Mouse (Mus musculus): Measurements from ENCODE around the gene Sgo2a.
"Not testable (repeated sequence)": the region's sequence is repeated elsewhere in the genome, so short reads cannot be mapped to it uniquely, and the experiment has no call there.

Sgo2a gene

DNA sequence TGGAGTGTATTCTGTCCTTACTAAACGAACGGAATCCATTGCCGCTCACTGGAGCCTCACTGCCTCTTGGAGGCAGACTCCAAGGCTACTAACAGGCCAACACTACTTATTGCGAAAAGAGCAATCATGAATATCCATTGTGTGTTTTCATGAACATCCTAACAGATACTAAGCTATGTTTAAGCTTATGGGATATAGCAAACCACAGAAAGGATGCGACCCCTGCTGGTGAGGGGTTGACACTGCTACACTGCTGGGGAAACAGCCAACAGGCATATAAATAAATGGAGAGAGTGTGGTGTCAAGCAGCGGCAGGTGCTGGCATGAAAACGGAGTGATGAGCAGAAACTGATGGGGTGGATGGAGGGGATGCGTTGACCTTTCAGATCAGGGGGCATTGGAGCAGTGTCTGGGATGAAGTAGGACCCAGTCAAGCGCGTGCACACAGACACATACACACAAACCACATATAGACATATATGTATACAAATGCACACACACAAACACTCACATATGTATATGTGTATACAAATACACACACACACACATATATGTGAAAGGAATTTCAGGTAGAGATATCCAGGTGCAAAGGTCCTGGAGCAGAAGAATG, 35.5 kb downstream of the Sgo2a start:
- peak; percentile 25 for DNase-seq

DNA sequence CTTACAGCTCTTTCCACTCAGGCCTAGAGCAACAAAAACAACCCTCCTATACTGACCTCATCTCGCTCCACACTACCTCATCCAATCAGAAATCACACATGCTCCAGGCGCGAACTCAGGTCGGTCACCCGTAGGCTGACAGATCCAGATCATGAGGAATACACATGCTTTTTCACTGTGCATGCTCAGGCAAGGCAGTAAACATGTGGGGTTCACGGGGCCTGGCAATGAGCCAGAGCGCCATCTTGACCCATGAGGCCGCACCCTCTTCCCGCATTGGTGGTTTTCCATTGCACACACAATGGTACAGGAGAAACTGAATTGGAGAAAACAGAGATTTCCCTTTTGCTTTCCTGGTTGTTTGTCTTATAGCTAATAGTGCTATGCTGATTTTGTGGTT, 41.5 kb downstream of the Sgo2a start:
- DNase-seq: not testable (repeated sequence)

DNA sequence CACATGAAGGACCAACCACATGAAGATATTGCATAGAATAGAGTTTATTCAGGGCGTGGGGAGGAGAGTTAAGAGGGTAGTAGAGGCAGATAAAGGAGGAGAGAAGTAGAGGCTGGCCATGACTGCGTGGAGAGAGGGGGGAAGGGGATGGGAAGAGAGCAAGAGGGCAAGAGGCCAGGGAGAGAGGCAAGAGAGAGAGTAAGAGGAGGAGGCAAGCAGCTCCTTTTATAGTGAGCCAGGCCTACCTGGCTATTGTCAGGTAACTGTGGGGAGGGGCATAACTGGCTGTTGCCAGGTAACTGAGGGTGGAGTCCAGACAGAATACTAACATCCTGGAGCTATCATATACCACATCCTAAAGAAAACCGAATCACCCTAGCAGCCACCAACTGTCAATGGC, 49.3 kb downstream of the Sgo2a start:
- DNase-seq: no peak

DNA sequence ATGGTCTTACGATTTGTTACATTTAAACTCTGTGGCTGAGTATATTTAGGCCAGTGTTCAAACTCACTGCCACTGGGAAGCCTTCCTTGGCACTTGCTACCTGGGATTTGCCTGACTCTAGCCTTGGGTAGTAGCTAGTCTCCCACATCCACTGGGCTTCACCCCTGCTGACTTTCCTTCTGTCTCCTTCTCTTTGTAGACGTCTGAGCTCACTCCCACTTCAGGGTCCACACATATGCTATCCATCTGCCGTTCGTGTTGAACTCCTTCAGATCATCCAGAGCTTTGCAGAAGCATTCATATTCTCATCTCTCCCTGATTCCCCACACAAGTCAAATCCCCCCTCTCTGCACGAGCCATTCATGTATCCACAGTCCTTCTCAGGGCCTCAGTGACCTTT, 49.8 kb downstream of the Sgo2a start:
- no peak for DNase-seq

DNA sequence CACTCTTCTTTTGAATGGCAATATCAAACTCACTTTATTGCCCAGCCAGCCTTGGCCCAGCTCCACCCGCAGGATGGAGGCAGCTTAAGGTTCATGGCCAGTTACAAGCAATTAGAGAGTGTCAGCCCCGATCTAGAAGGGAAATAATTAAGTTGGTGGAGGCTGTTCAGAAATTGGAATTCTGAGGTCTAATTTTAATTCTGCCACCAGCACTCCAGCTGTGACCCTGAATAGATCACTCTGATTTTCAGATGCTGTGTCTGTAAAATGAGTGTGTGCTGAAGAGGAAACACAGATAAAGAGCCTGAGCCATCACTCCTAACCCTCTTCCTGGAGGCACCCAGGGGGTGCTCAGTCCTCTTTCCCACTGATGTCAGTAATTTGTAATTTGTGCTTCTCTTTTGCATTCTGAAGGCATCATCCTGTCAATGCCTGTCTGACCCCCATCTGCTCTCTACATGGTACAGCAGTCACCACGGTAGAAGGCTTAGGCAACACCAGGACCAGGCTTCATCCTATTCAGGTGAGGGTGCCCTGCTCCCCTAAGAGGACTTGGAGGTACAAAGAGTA, 51.0 kb downstream of the Sgo2a start:
- no peak for DNase-seq

DNA sequence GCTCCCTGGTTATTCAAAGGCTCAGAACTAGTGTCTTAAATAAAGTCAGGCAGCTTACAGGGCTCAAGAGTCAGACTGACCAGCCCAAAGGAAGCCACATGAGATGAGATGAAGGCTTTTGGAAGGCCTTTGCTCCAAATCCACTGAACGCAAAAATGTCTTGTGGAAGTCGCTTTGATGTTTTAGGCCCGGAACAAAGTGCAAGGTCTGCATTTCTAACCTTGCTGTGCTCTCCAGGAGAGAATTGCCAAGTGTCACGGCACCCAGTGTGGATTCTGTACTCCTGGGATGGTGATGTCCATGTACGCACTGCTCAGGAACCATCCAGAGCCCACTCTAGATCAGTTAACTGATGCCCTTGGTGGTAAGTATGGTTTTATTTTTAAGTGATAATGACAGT, 53.4 kb downstream of the Sgo2a start:
- no peak for DNase-seq

DNA sequence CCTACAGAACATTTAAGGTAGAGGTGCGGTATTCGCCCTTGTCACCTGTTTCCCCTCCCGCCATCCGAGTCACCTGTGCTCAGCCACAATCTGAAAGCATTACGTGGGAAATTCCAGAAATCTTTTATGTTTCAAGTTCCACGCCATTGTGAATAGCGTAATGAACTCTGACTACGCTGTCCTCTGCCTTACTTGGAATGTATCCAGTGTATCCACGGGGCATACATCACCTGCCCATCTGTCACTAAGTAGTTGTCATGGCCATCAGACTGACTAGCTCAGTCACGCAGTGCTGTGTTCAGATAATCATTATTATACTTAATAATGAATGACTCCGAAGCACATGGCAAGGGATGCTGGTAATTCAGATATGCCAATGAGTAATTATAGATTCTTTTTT, 59.8 kb downstream of the Sgo2a start:
- DNase-seq: no peak

DNA sequence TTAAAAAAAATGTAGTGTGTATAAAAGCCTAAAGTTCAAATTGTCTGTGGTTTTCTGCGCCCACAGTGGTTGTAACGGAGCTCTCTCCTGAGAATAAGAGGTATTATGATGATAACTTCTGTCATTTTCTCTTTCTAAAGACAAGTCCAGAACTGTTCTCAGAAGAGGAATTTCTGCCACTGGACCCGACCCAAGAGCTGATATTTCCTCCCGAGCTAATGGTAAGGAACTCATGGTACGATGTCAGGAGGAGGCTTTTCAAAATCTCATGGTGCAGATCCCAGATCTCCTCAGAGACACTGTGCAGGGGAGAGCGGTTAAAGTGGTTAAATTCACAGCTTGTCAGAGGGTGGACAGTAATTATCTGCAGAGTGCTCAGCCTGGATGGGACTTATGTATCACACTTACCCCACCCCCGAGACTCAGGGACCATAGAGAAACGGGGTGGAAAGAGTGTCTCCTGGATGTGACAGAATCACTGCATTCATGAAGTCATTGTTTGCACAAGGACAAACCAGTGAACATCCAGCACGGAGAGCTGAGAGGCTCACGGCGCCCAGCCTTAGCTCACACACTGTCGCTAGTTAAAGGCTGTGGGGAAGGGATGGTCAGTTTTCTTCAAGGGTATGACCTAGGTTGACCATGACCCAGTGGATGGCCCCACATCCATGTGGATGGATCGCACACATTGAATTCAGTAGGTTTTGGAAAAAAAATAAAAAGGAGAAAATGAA, 60.5 kb downstream of the Sgo2a start:
- DNase-seq: no peak

DNA sequence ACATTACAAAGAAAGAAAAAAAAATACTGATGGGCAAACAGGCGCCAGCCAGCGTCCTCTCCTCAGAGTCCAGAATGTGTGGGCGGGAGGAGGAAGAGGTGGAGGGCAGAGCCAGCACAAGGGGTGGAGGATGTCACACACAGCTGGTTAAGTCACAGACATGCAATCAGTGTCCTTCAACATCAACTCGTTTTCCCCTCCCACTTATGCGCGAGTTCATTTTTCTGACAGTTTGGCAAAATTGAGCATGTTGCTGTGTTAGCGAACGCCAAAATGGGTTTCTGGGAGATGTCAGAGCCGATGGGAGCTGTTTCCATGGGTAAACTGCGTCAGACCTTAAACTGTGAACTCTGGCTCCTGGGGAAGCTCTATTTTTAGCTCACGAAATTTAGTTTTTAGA, 61.2 kb downstream of the Sgo2a start:
- no peak for DNase-seq

DNA sequence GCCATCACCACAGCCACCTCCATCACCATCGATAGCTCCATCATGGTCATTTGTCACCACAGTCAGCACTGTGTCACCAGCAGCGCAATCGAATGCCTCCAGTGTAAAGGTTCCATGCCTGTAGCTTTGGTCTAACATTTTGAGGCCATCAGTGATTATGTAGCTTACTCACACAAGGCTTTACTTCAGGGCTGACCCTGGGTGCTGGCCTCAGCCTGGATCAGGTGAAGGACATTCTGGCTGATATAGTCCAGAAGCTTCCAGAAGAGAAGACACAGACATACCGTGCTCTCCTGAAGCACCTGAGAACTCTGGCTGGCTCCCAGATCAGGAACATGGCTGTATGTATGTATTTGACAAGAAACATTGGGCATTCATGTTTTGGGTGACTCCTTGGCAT, 63.1 kb downstream of the Sgo2a start:
- DNase-seq: no peak

DNA sequence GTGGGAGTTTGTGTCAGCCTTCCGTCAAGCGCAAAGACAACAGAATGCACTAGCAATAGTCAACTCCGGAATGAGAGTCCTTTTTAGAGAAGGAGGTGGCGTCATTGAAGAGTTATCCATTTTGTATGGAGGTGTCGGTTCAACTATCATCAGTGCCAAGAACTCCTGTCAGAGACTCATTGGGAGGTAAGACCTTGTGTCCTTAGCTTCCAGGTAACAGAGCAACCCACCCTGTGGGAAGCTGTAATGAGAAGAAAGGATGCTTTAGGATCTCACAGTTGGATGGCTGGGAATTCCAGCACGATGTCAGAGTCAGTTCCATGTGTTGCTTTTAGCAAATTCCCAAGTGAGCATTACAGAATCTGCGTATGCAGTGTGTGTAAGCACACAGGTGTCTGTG, 66.4 kb downstream of the Sgo2a start:
- DNase-seq: no peak

DNA sequence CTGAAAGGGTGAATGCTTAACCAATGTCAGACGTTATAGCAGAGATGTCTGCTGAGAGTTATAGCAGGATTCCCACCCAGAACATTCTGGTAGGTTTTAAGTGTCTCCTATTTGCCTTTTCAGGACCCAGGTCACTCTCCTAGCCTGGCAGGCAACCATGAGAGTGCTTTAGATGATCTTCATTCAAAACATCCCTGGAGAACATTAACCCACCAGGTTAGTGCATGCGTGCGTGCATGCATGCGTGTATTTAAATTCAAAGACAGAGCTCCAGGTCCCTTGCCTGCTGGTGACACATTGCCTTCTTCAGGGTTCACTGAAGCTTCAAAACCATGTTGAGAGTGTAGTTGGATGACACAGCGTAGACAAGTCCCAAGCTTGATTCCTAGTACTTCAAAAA, 69.4 kb downstream of the Sgo2a start:
- DNase-seq: no peak

DNA sequence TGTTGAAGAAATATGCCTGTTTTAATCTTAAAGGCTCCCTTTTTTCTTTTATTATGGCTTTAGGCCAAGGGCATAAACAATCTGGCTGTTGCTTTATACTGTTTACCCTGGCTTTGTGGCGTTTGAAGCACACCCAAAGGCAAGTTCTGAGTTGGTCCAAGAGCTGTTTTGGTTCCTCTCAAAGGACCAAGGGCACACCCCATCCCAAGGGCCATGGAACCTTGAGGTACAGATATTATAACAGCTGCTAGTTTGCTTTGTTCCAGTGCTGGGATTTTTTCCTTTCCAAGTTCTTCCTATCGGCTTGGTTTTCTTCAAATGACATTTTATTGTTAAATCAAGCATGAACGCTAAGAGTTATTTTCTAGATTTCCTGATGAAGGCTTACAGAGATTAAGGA, 69.8 kb downstream of the Sgo2a start:
- no peak for DNase-seq

DNA sequence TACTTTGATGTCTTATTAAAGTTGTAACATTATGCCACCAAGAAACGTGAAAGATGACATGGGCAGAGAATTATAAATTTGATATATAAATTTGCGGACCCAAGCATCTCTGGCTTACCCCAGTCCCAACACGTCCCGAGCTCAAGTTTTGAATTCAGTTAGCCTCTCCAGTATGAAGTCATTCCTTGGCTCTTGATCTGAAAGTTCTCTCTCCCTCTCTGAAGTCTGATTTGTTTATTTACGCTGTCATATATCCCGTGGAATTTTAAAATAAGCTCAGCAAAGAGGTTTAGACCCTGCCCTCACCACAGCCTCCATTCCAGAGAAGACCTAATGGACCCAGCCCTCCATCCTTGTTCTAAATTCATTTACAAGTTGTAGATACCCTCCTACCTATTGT, 73.4 kb downstream of the Sgo2a start:
- no peak for DNase-seq

DNA sequence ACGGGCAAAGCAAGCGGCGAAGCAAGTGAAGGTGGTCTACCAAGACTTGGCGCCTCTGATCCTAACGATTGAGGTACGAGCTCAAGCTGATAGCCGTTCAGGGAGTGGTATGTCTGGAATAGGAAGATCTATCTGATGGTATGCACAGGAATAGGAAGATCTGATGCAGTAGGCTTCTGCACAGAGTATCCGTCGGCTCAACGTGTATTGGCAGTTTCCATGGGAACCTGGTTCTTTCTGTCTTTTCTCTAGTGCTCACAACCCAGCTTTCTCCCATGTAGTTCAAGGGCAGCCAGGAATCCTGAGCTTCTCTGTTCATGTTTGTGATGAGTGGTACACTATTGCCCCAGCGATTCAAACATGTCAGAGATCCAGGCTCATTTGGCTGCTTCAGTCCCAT, 74.3 kb downstream of the Sgo2a start:
- DNase-seq: no peak

DNA sequence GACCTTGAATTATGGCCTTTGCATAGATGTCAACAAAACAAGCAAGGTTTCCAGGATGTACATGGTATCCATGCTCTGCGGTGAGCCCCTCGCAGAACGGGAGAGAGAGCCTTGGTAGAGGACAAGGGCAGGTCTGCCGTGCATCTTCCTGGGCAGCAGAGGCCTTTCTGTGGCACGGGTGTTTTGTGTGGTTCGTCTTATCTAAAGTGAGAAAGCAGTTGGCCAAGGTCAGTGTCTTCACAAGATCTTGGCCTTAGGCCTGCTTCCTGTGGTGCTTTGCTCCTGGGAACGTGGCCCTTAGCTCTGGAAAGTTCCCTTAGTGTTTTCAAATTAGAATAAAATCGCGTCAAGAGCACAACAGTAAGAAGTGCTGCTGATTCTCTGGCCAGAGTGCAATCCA, 75.2 kb downstream of the Sgo2a start:
- no peak for DNase-seq

DNA sequence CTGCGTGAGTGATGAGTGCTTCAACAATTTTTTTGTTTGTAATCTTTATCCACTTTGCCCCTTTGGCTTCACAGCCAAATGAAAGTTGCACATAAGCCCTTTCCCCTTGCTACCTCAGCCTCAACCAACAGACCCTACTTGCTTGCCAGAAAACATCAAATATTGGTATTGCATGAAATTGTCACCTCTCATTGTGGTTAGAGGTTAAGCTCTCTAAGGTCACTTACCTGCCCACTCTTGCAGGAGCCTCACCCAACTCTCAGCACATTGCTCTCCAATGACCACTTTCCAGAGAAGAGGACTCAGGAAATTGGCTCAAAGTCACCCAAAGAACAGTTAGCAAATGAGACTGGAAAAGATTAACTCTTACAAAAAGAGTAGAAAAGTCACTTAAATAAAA, 75.7 kb downstream of the Sgo2a start:
- DNase-seq: no peak

DNA sequence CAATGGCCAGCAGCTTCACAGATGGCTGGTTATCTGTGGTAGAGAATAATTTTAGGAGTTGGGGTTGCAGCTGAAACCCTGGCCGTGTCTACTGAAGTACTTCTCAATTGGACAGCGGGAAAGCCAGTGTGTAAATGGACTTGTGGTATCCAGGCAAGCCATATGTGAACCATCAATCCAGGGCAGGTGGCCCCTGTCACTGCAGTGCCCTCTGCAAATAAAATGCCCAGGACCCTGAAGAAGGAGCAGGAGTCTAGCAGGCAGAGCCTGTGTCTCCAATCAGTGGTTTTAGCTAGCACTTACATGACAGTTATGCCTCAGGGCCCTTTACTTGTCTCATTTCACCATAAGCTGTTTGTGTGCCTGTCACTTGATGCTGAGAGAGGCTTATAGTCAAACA, 76.6 kb downstream of the Sgo2a start:
- DNase-seq: no peak

DNA sequence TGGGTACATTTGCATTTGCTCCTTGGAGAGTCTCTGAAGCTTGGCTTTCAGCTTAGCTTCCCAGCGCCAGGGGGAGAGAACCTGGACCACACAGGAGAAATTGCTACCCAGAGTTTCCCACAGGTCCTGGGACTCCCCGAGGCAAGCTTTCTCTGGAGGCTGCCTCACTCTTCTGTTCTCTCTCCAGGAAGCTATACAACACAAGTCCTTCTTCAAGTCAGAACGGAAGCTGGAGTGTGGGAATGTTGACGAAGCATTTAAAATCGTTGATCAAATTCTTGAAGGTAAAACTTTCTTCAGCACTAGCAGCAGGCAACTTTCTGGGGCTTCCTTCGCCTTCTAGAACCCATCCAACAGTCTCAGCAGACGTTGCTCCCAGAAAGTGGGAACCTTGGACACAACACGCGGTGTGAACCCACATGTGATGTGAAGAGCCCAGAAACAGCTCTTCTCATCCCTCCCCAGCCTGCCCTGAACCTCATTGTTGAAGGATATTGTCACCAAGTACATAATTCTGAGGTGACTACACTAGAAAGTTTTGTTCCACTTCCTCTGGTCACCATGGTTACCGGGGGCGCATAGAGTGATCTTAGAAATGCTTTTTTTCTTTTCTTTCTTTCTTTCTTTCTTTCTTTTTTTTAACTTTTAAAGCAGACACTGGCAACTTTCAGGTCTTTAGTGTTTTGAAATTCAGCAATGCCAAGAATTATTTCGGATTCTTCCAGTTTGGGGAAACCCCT, 77.4 kb downstream of the Sgo2a start:
- DNase-seq: no peak

DNA sequence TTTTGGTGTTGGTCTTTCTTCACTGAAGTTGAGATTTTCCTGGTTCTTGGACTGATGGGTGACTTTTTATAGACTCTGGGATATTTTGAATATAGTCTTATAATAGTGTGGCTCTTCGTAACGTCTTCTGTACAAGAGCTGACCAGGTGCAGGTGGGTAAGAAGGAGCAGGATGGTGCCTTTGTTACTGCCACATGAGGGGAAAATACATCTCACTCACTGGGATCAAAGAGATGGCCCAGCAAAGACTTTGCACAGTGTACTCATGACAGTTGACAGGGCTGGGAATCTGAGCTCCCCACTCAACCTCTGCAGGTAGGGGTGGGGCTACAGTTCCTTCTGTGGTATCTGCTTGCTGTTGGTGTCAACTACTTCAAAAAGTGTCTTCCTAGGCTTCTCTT, 78.5 kb downstream of the Sgo2a start:
- DNase-seq: no peak

All from right cerebral cortex, adult 18-20 months (tissue).